Mouse (Mus musculus): ENCODE measurements around the gene Tmem215. TPM values are rescaled to one million over a fixed set of nuclear protein-coding genes. Genes with fewer than 3 reads are reported as not detected.

Tmem215 gene
- 0.24 and 0.27 TPM in 2 replicates for polyA plus RNA-seq (2014; fragmentation: Nextera tagmentation; extraction: Ambion mirVana)

DNA sequence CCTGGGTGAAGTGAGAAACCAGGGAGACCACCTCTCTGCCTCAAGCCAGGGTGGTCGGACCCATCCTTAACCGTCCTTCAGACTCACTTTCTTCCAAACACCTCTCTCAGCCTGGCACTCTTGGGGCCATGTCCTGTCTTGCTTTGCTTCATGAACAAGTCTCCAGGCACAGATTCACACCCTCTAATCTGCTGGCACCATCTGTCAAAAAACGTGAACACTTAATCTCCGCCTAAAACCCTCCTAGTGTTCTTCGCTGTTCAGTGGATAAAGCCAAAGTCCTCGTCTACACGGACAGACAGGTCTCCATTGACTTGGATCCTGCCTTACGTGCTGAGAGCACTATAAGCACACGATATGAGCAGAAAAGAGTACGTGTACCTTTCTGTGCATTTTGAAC, at the start of gene Tmem215:
Gene Tmem215 (plus strand): TSS at position 301 of the 400 bp plus-strand sequence.
- peak within 1 kb of the TSS; percentile 50 for H3K4me3 ChIP-seq (replicated peaks; ENCODE audit: low read depth, low read length)
- 83% methylated on average over 10 of the region's 10 CpGs for WGBS

DNA sequence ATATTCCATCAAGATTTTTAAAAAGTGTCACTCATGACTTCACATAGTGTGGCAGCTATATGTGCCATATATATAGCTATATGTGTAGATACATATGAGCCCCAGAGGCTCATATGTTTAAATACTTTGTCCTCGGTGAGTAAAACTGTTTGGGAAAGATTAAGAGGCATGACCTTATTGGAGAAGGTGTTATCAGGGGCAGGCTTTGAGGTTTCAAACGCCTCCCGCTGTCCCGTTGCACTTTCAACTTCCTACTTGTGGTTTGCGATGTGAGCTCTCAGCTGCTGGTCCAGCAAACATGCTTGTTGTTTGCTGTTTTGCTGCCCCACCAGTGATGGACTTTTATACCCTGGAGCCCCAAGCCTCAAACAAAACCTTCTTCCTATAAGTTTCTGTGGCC, 40.1 kb upstream of the Tmem215 start:
- Histone ChIP-seq H3K9ac (replicated peaks; ENCODE audit: low read length) (no peak overlapping the region), H3K36me3 (ENCODE audit: control insufficient read depth, insufficient read depth, low read length) (no peaks in the 10 kb centered on the region), H3K9me3 (ENCODE audit: control insufficient read depth, low read length) (0 out of 2 replicates have a peak, but pooled peaks cover 10% of the 10 kb centered on the region), H3K27ac (replicated peaks; ENCODE audit: low read depth, low read length) (no peak overlapping the region), H3K4me2 (ENCODE audit: low read length) (no peak overlapping the region), H3K4me1 (ENCODE audit: control insufficient read depth, insufficient read depth, low read length) (no peaks in the 10 kb centered on the region), H3K4me3 (replicated peaks; ENCODE audit: low read depth, low read length) (no peak overlapping the region), H3K27me3 (ENCODE audit: control insufficient read depth, insufficient read depth, low read length) (no peaks in the 10 kb centered on the region)
- DNase-seq (no peak), ATAC-seq (ENCODE audit: low FRiP score, low TSS enrichment) (no peak)
- WGBS: 91% methylated on average over 5 of the region's 5 CpGs

More for the DNA sequence above, at the start of gene Tmem215:
- Histone ChIP-seq H3K27ac (replicated peaks; ENCODE audit: low read depth, low read length) (no peak within 1 kb of the TSS), H3K4me2 (ENCODE audit: low read length) (peak within 1 kb of the TSS; percentile 84), H3K9me3 (ENCODE audit: control insufficient read depth, low read length) (no peaks in the 10 kb centered on the region), H3K36me3 (ENCODE audit: control insufficient read depth, insufficient read depth, low read length) (no peaks in the 10 kb centered on the region), H3K9ac (replicated peaks; ENCODE audit: low read length) (peak within 1 kb of the TSS; percentile 53), H3K27me3 (ENCODE audit: control insufficient read depth, insufficient read depth, low read length) (0 out of 2 replicates have a peak, but pooled peaks cover 7% of the 10 kb centered on the region), H3K4me1 (ENCODE audit: control insufficient read depth, insufficient read depth, low read length) (0 out of 2 replicates have a peak, but pooled peaks cover 4% of the 10 kb centered on the region)
- ATAC-seq (ENCODE audit: low FRiP score, low TSS enrichment) (no peak), DNase-seq (no peak)

DNA sequence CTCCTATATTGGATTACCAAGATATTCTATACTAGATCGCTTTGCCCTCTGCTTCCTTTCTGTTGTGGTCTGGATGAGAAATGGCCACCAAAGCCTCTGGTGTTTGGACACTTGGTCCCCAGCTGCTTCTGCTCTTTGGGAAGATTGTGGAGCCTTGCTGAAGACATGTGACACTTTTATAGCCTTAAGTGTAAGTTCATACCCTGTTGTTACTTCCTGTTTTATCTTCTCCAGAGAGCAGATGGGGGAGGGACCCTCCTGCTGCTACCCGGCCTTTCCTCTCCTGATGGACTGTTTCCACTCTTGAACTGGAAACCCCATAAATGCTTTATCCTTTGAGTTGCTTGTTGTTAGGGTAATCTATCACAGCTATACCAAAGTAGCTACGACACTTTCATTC, 38.6 kb upstream of the Tmem215 start:
- WGBS: 93% methylated on average over 3 of the region's 3 CpGs
- Histone ChIP-seq H3K27me3 (ENCODE audit: control insufficient read depth, insufficient read depth, low read length) (no peaks in the 10 kb centered on the region), H3K27ac (replicated peaks; ENCODE audit: low read depth, low read length) (no peak overlapping the region)

DNA sequence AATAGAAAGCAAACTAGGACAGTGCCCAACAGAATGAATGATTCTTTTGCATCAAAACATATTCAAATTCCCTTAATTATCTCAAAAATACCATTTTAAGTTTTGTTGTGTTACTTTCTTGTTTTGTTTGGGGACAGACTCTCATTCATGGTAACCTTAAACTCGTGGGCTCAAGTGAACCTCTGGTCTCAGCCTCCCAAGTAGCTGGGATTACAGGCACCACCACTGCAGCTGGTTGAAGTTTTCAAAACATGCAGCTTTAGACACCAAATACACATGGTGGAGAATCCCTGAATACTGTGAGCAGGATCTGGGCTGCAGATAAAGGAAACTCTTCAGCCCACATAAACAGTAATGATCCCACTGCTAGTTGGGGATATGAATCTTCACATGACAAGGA, 37.6 kb upstream of the Tmem215 start:
- Histone ChIP-seq H3K36me3 (ENCODE audit: control insufficient read depth, insufficient read depth, low read length) (no peaks in the 10 kb centered on the region), H3K4me2 (ENCODE audit: low read length) (no peak overlapping the region), H3K27me3 (ENCODE audit: control insufficient read depth, insufficient read depth, low read length) (no peaks in the 10 kb centered on the region), H3K4me3 (replicated peaks; ENCODE audit: low read depth, low read length) (no peak overlapping the region), H3K9me3 (ENCODE audit: control insufficient read depth, low read length) (0 out of 2 replicates have a peak, but pooled peaks cover 10% of the 10 kb centered on the region), H3K27ac (replicated peaks; ENCODE audit: low read depth, low read length) (no peak overlapping the region), H3K4me1 (ENCODE audit: control insufficient read depth, insufficient read depth, low read length) (no peaks in the 10 kb centered on the region), H3K9ac (replicated peaks; ENCODE audit: low read length) (no peak overlapping the region)
- ATAC-seq (ENCODE audit: low FRiP score, low TSS enrichment): no peak
- WGBS: 54% methylated on average over 1 of the region's 1 CpGs
- DNase-seq: no peak

More for the DNA sequence above, 38.6 kb upstream of the Tmem215 start:
- DNase-seq: no peak
- ATAC-seq (ENCODE audit: low FRiP score, low TSS enrichment): no peak
- Histone ChIP-seq H3K4me2 (ENCODE audit: low read length) (no peak overlapping the region), H3K4me1 (ENCODE audit: control insufficient read depth, insufficient read depth, low read length) (no peaks in the 10 kb centered on the region), H3K4me3 (replicated peaks; ENCODE audit: low read depth, low read length) (no peak overlapping the region), H3K9ac (replicated peaks; ENCODE audit: low read length) (no peak overlapping the region), H3K9me3 (ENCODE audit: control insufficient read depth, low read length) (0 out of 2 replicates have a peak, but pooled peaks cover 10% of the 10 kb centered on the region), H3K36me3 (ENCODE audit: control insufficient read depth, insufficient read depth, low read length) (no peaks in the 10 kb centered on the region)

DNA sequence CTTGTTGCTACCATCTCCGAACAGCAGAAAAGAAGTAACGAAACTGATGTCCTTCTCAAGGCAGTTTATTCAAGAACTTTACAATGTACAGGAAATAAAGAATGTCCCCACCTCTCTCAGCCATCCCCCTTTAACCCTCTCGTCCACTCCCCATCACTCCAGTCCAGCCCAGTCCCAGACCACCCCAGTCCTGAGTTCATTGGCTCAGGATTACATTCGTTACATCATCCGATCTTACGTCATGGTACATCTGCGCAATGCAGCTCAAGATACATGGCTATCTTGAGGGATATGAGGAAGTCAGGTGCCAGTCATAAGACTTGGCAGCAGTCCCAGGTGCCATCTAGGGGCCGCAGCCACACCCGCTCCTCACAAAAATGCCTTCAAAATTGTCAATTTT, 28.4 kb upstream of the Tmem215 start:
- DNase-seq (no peak), ATAC-seq (ENCODE audit: low FRiP score, low TSS enrichment) (no peak)
- no peak overlapping the region for H3K4me2 ChIP-seq (ENCODE audit: low read length)
- no peaks in the 10 kb centered on the region for H3K4me1 ChIP-seq (ENCODE audit: control insufficient read depth, insufficient read depth, low read length)
- H3K27ac ChIP-seq (replicated peaks; ENCODE audit: low read depth, low read length): no peak overlapping the region
- no peaks in the 10 kb centered on the region for H3K9me3 ChIP-seq (ENCODE audit: control insufficient read depth, low read length)
- 93% methylated on average over 9 of the region's 9 CpGs for WGBS
- H3K27me3 ChIP-seq (ENCODE audit: control insufficient read depth, insufficient read depth, low read length): no peaks in the 10 kb centered on the region
- no peak overlapping the region for H3K9ac ChIP-seq (replicated peaks; ENCODE audit: low read length)
- no peak overlapping the region for H3K4me3 ChIP-seq (replicated peaks; ENCODE audit: low read depth, low read length)
- H3K36me3 ChIP-seq (ENCODE audit: control insufficient read depth, insufficient read depth, low read length): no peaks in the 10 kb centered on the region

DNA sequence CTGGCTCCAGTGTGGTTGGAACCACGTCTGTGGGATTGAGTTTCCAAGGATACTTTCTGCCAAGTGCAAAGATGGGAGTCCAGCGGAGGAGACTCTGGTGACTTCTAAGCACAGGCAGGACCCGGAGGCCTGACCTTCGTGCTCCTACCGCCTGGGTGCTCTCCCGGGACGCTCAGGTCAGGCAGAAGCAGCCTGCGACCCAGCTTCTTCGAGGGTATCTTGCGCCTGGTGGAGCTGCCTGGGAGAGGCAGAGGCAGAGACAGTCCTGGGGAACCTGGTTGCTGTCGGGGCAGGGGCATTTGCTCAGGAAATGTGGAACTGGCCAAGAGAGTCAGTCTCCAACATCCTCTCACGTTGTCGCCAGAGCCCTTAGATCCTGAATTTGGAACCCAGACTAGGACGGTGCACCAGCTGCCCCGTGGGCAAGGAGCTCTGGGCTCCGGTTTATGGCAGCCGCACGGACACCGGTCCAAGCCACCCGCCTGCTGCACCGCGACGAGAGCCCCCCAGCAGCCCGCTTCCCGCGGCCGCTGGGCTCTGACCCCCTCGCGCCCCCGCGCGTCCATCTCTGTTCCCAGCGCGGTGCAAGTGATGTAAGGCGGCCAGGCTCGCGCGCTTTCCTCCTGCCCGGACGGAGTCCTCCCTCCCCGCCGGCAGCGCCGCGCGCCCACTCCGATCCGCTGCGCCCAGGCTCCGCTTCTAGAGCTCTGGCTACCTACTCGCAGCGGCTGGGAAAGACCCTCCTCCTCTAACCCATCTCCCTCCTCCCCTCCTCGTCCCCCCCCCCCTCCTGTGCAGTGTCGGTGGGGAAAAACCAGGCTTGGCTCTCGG, 935 bp downstream of the Tmem215 start:
- Histone ChIP-seq H3K27ac (replicated peaks; ENCODE audit: low read depth, low read length) (no peak overlapping the region), H3K4me2 (ENCODE audit: low read length) (peak overlapping the region; percentile 84), H3K4me3 (replicated peaks; ENCODE audit: low read depth, low read length) (peak overlapping the region; percentile 50), H3K9ac (replicated peaks; ENCODE audit: low read length) (peak overlapping the region; percentile 53), H3K27me3 (ENCODE audit: control insufficient read depth, insufficient read depth, low read length) (0 out of 2 replicates have a peak, but pooled peaks cover 7% of the 10 kb centered on the region), H3K4me1 (ENCODE audit: control insufficient read depth, insufficient read depth, low read length) (0 out of 2 replicates have a peak, but pooled peaks cover 4% of the 10 kb centered on the region), H3K36me3 (ENCODE audit: control insufficient read depth, insufficient read depth, low read length) (no peaks in the 10 kb centered on the region), H3K9me3 (ENCODE audit: control insufficient read depth, low read length) (no peaks in the 10 kb centered on the region)
- 3% methylated on average over 54 of the region's 55 CpGs for WGBS
- ATAC-seq (ENCODE audit: low FRiP score, low TSS enrichment) (peak; percentile 78), DNase-seq (peak; percentile 79)

DNA sequence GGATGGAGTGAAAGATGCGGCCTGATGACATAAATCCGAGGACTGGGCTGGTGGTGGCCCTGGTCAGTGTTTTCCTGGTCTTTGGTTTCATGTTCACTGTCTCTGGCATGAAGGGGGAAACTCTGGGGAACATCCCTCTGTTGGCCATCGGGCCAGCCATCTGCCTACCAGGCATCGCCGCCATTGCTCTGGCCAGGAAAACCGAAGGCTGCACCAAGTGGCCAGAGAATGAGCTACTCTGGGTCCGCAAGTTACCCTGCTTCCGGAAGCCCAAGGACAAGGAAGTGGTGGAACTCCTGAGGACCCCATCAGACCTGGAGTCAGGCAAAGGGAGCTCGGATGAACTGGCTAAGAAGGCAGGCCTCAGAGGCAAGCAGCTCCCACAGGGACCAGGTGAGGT, 1.9 kb downstream of the Tmem215 start:
- H3K9me3 ChIP-seq (ENCODE audit: control insufficient read depth, low read length): no peaks in the 10 kb centered on the region
- no peak overlapping the region for H3K4me3 ChIP-seq (replicated peaks; ENCODE audit: low read depth, low read length)
- H3K36me3 ChIP-seq (ENCODE audit: control insufficient read depth, insufficient read depth, low read length): no peaks in the 10 kb centered on the region
- WGBS: 80% methylated on average over 9 of the region's 9 CpGs
- no peak overlapping the region for H3K4me2 ChIP-seq (ENCODE audit: low read length)
- H3K9ac ChIP-seq (replicated peaks; ENCODE audit: low read length): no peak overlapping the region
- 0 out of 2 replicates have a peak, but pooled peaks cover 4% of the 10 kb centered on the region for H3K4me1 ChIP-seq (ENCODE audit: control insufficient read depth, insufficient read depth, low read length)
- ATAC-seq (ENCODE audit: low FRiP score, low TSS enrichment) (no peak), DNase-seq (no peak)
- H3K27me3 ChIP-seq (ENCODE audit: control insufficient read depth, insufficient read depth, low read length): 0 out of 2 replicates have a peak, but pooled peaks cover 7% of the 10 kb centered on the region
- no peak overlapping the region for H3K27ac ChIP-seq (replicated peaks; ENCODE audit: low read depth, low read length)

DNA sequence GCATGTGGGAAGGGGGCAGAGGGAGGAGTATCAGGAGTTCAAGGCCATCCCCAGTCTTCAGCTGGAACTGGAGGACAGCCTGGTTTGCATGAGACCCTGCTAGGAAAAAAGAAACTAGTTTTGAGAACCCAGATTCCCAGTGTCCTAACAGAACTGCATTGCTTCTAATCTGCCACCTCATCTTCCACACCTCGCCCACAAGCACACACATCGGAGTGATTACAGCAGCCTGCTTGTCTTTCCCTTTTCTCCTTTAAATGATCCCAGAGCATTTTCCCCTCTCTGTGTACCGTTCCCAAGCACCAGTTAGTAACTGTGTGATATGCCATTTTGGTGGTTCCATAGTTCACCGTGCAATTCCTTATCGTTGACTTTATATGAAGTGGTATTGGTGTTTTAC, 6.0 kb downstream of the Tmem215 start:
- no peak overlapping the region for H3K9ac ChIP-seq (replicated peaks; ENCODE audit: low read length)
- no peaks in the 10 kb centered on the region for H3K9me3 ChIP-seq (ENCODE audit: control insufficient read depth, low read length)
- WGBS: 93% methylated on average over 5 of the region's 5 CpGs
- H3K27ac ChIP-seq (replicated peaks; ENCODE audit: low read depth, low read length): no peak overlapping the region
- H3K4me2 ChIP-seq (ENCODE audit: low read length): no peak overlapping the region
- H3K4me1 ChIP-seq (ENCODE audit: control insufficient read depth, insufficient read depth, low read length): no peaks in the 10 kb centered on the region
- DNase-seq: no peak
- H3K36me3 ChIP-seq (ENCODE audit: control insufficient read depth, insufficient read depth, low read length): no peaks in the 10 kb centered on the region
- no peak overlapping the region for H3K4me3 ChIP-seq (replicated peaks; ENCODE audit: low read depth, low read length)
- no peak for ATAC-seq (ENCODE audit: low FRiP score, low TSS enrichment)
- no peaks in the 10 kb centered on the region for H3K27me3 ChIP-seq (ENCODE audit: control insufficient read depth, insufficient read depth, low read length)

DNA sequence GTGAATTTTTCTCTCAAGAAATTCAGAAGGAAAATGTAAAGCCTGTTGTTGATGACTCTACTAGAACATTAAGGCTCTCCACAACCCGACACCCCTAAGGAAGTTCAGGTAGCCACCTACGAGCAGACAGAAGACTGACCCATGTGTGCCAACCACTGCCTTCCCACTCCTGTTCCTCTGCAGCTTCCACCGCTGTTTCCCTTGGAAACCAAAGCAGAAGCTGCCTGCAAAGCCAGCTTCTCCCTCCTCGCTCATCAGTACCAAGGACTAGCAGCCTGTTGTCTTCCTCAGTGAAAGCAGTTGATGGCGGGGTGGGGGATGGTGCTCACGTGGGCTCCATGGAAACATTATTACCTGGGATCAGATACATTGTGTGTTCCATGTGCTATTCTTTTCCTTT, 14.6 kb downstream of the Tmem215 start:
- no peak overlapping the region for H3K27ac ChIP-seq (replicated peaks; ENCODE audit: low read depth, low read length)
- H3K4me1 ChIP-seq (ENCODE audit: control insufficient read depth, insufficient read depth, low read length): no peaks in the 10 kb centered on the region
- no peak for ATAC-seq (ENCODE audit: low FRiP score, low TSS enrichment)
- no peak overlapping the region for H3K4me2 ChIP-seq (ENCODE audit: low read length)
- no peak overlapping the region for H3K4me3 ChIP-seq (replicated peaks; ENCODE audit: low read depth, low read length)
- H3K9ac ChIP-seq (replicated peaks; ENCODE audit: low read length): no peak overlapping the region
- no peaks in the 10 kb centered on the region for H3K36me3 ChIP-seq (ENCODE audit: control insufficient read depth, insufficient read depth, low read length)
- H3K9me3 ChIP-seq (ENCODE audit: control insufficient read depth, low read length): no peaks in the 10 kb centered on the region
- DNase-seq: no peak
- H3K27me3 ChIP-seq (ENCODE audit: control insufficient read depth, insufficient read depth, low read length): no peaks in the 10 kb centered on the region
- WGBS: 66% methylated on average over 6 of the region's 6 CpGs

All from midbrain, embryonic 14.5 days (tissue).